Mouse (Mus musculus) embryonic fibroblast, embryonic 13.5 days (primary cell): Measurements from ENCODE around the gene Agap1.

ENCODE experiments used
- CTCF ChIP-seq: IDR thresholded peaks from 2 replicates; pipeline ENCODE4 v1.5.1; 2011; ENCODE audit warnings: mild to moderate bottlenecking, control low read depth, low read length, moderate library complexity, borderline replicate concordance; ENCODE audit not compliant: insufficient read depth
- POLR2A ChIP-seq: IDR thresholded peaks from 2 replicates; pipeline ENCODE4 v1.6.1; 2011; ENCODE audit warnings: low read depth, mild to moderate bottlenecking, control low read depth, low read length, moderate library complexity

- TF ChIP-seq CTCF = no peak
- no peak for TF ChIP-seq POLR2A
Observed at GRCm38 (mm10) chr1:89724141-89724540, 269.5 kb downstream of the Agap1 start.
